Mouse (Mus musculus) midbrain, embryonic 15.5 days (tissue): ENCODE data around the gene Lingo3. TPM values are rescaled to one million over a fixed set of nuclear protein-coding genes. Genes with fewer than 3 reads are reported as not detected.
A peak's percentile ranks its signal among the peaks of the same experiment; 100 is the strongest.
"Not testable (repeated sequence)": the region's sequence is repeated elsewhere in the genome, so short reads cannot be mapped to it uniquely, and the experiment has no call there.

Source experiments
- ATAC-seq: fragments of 200-750 bp; cut with Nextera tagmentation; replicated peaks from 2 replicates; pipeline ENCODE4 v1.8.0; 2017; ENCODE audit warnings: moderate TSS enrichment
- H3K27ac ChIP-seq: fragments of 300-500 bp; sonication (generic); 2 replicates; pipeline ENCODE4 v1.5.1; 2015; ENCODE audit warnings: mild to moderate bottlenecking, inconsistent platforms
- H3K27me3 ChIP-seq: fragments of 300-500 bp; sonication (generic); replicated peaks from 2 replicates; pipeline ENCODE4 v1.6.1; 2015; ENCODE audit warnings: inconsistent platforms
- H3K36me3 ChIP-seq: fragments of 300-500 bp; sonication (generic); replicated peaks from 2 replicates; pipeline ENCODE4 v1.6.1; 2015; ENCODE audit warnings: inconsistent platforms
- H3K4me1 ChIP-seq: fragments of 300-500 bp; sonication (generic); 2 replicates; pipeline ENCODE4 v1.6.1; 2015; ENCODE audit warnings: inconsistent platforms
- H3K4me2 ChIP-seq: fragments of 300-500 bp; sonication (generic); 2 replicates; pipeline ENCODE4 v1.6.1; 2015; ENCODE audit warnings: inconsistent platforms, mild to moderate bottlenecking, moderate library complexity
- H3K4me3 ChIP-seq: fragments of 300-500 bp; sonication (generic); 2 replicates; pipeline ENCODE4 v1.5.1; 2015; ENCODE audit warnings: mild to moderate bottlenecking, inconsistent platforms
- H3K9ac ChIP-seq: fragments of 300-500 bp; sonication (generic); 2 replicates; pipeline ENCODE4 v1.6.1; 2015; ENCODE audit warnings: mild to moderate bottlenecking, inconsistent platforms
- H3K9me3 ChIP-seq: fragments of 300-500 bp; sonication (generic); 2 replicates; pipeline ENCODE4 v1.6.1; 2016; ENCODE audit warnings: inconsistent platforms
- WGBS: fragments of 180-500 bp; shearing (Covaris S2); methylation state at CpG from one replicate; pipeline ENCODE4 v1.1.7; 2015; ENCODE audit warnings: mixed read lengths; 5-methylcytosine and 5-hydroxymethylcytosine counted together
- polyA plus RNA-seq: library from polyadenylated mRNA; unstranded; fragments of >200 nt; fragmentation: Nextera tagmentation; extraction: Ambion mirVana; gene quantifications from 2 replicates; pipeline ENCODE4 v1.2.1, GENCODE M21; 2015

The Lingo3 gene
- polyA plus RNA-seq, 1 experiment from 2014 or later, result 10.4 TPM

- Histone ChIP-seq H3K4me3 (peak overlapping the region; percentile 94), H3K4me1 (peaks cover 25% of the 10 kb centered on the region), H3K9me3 (no peaks in the 10 kb centered on the region), H3K4me2 (peak overlapping the region; percentile 71), H3K27me3 (no peaks in the 10 kb centered on the region), H3K36me3 (peaks cover 17% of the 10 kb centered on the region; the same call in 1 of the 2 replicates), H3K9ac (peak overlapping the region; percentile 88), H3K27ac (peak overlapping the region; percentile 92)
- WGBS, result 7% methylated on average over 29 of the region's 29 CpGs
- no peak for ATAC-seq
Observed at GRCm38 (mm10) chr10:80827063-80827869, 16.6 kb downstream of the Lingo3 start.

GRCm38 (mm10) chr10:80826151-80827062, 17.4 kb downstream of the Lingo3 start, which contains the start of gene Oaz1:
Gene Oaz1 (plus strand): TSS chr10:80826656.
- Histone ChIP-seq H3K4me3 (peak within 1 kb of the TSS; percentile 94), H3K9ac (peak within 1 kb of the TSS; percentile 88), H3K9me3 (no peaks in the 10 kb centered on the region), H3K4me2 (peak within 1 kb of the TSS; percentile 71), H3K27me3 (no peaks in the 10 kb centered on the region), H3K4me1 (peaks cover 25% of the 10 kb centered on the region), H3K36me3 (peaks cover 17% of the 10 kb centered on the region; the same call in 1 of the 2 replicates), H3K27ac (peak within 1 kb of the TSS; percentile 92)
- peak; percentile 97 for ATAC-seq
- WGBS, result under 1% methylated on average over 79 of the region's 82 CpGs

- Histone ChIP-seq H3K27me3 (no peaks in the 10 kb centered on the region), H3K4me3 (no peak overlapping the region), H3K27ac (no peak overlapping the region), H3K9ac (no peak overlapping the region), H3K9me3 (no peaks in the 10 kb centered on the region), H3K36me3 (peaks cover 8% of the 10 kb centered on the region; the same call in 1 of the 2 replicates), H3K4me1 (peaks cover 21% of the 10 kb centered on the region), H3K4me2 (no peak overlapping the region)
- no peak for ATAC-seq
- WGBS, result 76% methylated on average over 2 of the region's 2 CpGs
Observed at GRCm38 (mm10) chr10:80824827-80825226, 19.0 kb downstream of the Lingo3 start.

GRCm38 (mm10) chr10:80823847-80824643, 19.8 kb downstream of the Lingo3 start:
- ATAC-seq, result no peak
- Histone ChIP-seq H3K27ac (no peak overlapping the region), H3K4me1 (peaks cover 13% of the 10 kb centered on the region), H3K4me3 (no peak overlapping the region), H3K9me3 (no peaks in the 10 kb centered on the region), H3K36me3 (no peaks in the 10 kb centered on the region), H3K27me3 (no peaks in the 10 kb centered on the region), H3K9ac (no peak overlapping the region), H3K4me2 (no peak overlapping the region)
- 72% methylated on average over 8 of the region's 8 CpGs for WGBS

GRCm38 (mm10) chr10:80823316-80823715, 20.5 kb downstream of the Lingo3 start:
- H3K4me3 ChIP-seq, result no peak overlapping the region
- ATAC-seq, result no peak
- H3K27ac ChIP-seq, result no peak overlapping the region
- no peaks in the 10 kb centered on the region for H3K36me3 ChIP-seq
- no peak overlapping the region for H3K9ac ChIP-seq
- no peaks in the 10 kb centered on the region for H3K27me3 ChIP-seq
- whole genome bisulfite sequencing, result 87% methylated on average over 1 of the region's 1 CpGs
- no peak overlapping the region for H3K4me2 ChIP-seq
- H3K9me3 ChIP-seq, result no peaks in the 10 kb centered on the region
- peaks cover 10% of the 10 kb centered on the region for H3K4me1 ChIP-seq

GRCm38 (mm10) chr10:80822528-80822927, 21.3 kb downstream of the Lingo3 start:
- peaks cover 2% of the 10 kb centered on the region; the same call in 1 of the 2 replicates for H3K4me1 ChIP-seq
- H3K36me3 ChIP-seq, result no peaks in the 10 kb centered on the region
- H3K27me3 ChIP-seq, result no peaks in the 10 kb centered on the region
- WGBS, result 90% methylated on average over 5 of the region's 5 CpGs
- no peak overlapping the region for H3K4me2 ChIP-seq
- no peak for ATAC-seq
- H3K9ac ChIP-seq, result no peak overlapping the region
- no peak overlapping the region for H3K4me3 ChIP-seq
- no peak overlapping the region for H3K27ac ChIP-seq
- no peaks in the 10 kb centered on the region for H3K9me3 ChIP-seq

- H3K4me2 ChIP-seq, result no peak overlapping the region
- H3K4me3 ChIP-seq, result no peak overlapping the region
- H3K36me3 ChIP-seq, result no peaks in the 10 kb centered on the region
- no peak overlapping the region for H3K9ac ChIP-seq
- no peak overlapping the region for H3K27ac ChIP-seq
- no peaks in the 10 kb centered on the region for H3K4me1 ChIP-seq
- 38% methylated on average over 2 of the region's 2 CpGs for WGBS
- no peaks in the 10 kb centered on the region for H3K9me3 ChIP-seq
- no peaks in the 10 kb centered on the region for H3K27me3 ChIP-seq
- ATAC-seq, result no peak
Observed at GRCm38 (mm10) chr10:80821991-80822390, 21.8 kb downstream of the Lingo3 start.

GRCm38 (mm10) chr10:80819406-80819805, 24.4 kb downstream of the Lingo3 start:
- Histone ChIP-seq H3K27me3 (no peaks in the 10 kb centered on the region), H3K4me1 (no peaks in the 10 kb centered on the region), H3K36me3 (no peaks in the 10 kb centered on the region), H3K4me2 (no peak overlapping the region), H3K4me3 (no peak overlapping the region), H3K27ac (no peak overlapping the region), H3K9ac (no peak overlapping the region), H3K9me3 (no peaks in the 10 kb centered on the region)
- no peak for ATAC-seq
- WGBS, result 47% methylated on average over 3 of the region's 3 CpGs

GRCm38 (mm10) chr10:80818599-80819281, 25.1 kb downstream of the Lingo3 start:
- H3K9ac ChIP-seq, result no peak overlapping the region
- H3K4me2 ChIP-seq, result no peak overlapping the region
- 60% methylated on average over 6 of the region's 6 CpGs for WGBS
- ATAC-seq, result no peak
- H3K9me3 ChIP-seq, result no peaks in the 10 kb centered on the region
- H3K4me1 ChIP-seq, result no peaks in the 10 kb centered on the region
- no peak overlapping the region for H3K27ac ChIP-seq
- H3K27me3 ChIP-seq, result no peaks in the 10 kb centered on the region
- no peaks in the 10 kb centered on the region for H3K36me3 ChIP-seq
- H3K4me3 ChIP-seq, result no peak overlapping the region

- not testable (repeated sequence) for H3K9ac ChIP-seq, H3K27me3 ChIP-seq, H3K4me3 ChIP-seq, H3K36me3 ChIP-seq, H3K27ac ChIP-seq, H3K4me2 ChIP-seq, H3K9me3 ChIP-seq, H3K4me1 ChIP-seq, ATAC-seq
- 86% methylated on average over 7 of the region's 7 CpGs for WGBS
Observed at GRCm38 (mm10) chr10:80817955-80818354, 25.9 kb downstream of the Lingo3 start.

- H3K4me1 ChIP-seq, result no peaks in the 10 kb centered on the region
- H3K4me3 ChIP-seq, result no peak overlapping the region
- 72% methylated on average over 2 of the region's 2 CpGs for WGBS
- H3K9me3 ChIP-seq, result no peaks in the 10 kb centered on the region
- H3K36me3 ChIP-seq, result no peaks in the 10 kb centered on the region
- ATAC-seq, result no peak
- no peak overlapping the region for H3K4me2 ChIP-seq
- H3K27me3 ChIP-seq, result no peaks in the 10 kb centered on the region
- no peak overlapping the region for H3K9ac ChIP-seq
- no peak overlapping the region for H3K27ac ChIP-seq
Observed at GRCm38 (mm10) chr10:80817164-80817563, 26.7 kb downstream of the Lingo3 start.
